Mouse (Mus musculus): Measurements from ENCODE around the gene St3gal4. TPM values are rescaled to one million over a fixed set of nuclear protein-coding genes. Genes with fewer than 3 reads are reported as not detected.

St3gal4 gene
- polyA plus RNA-seq, 1 experiment from 2014 or later, result 10.7 TPM

DNA sequence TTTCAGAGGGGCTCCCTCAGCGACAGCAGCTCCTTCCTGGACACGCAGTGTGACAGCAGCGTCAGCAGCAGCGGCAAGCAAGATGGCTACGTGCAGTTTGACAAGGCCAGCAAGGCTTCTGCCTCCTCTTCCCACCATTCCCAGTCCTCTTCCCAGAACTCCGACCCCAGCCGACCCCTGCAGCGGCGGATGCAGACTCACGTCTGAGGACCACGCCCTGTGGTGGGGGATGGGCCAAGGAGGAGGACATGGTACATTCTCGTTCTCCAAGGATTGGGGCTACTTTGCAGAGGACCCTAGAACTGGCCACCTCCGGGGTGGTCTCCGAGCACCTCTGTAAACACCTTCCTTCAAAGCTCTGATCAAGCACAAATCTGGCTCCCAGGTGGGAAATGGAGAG lies 84.0 kb downstream of the St3gal4 start:
- H3K27ac ChIP-seq (ENCODE audit: low read depth, low read length), result no peak overlapping the region
- no peak for DNase-seq (ENCODE audit: low spot score, missing footprints)

DNA sequence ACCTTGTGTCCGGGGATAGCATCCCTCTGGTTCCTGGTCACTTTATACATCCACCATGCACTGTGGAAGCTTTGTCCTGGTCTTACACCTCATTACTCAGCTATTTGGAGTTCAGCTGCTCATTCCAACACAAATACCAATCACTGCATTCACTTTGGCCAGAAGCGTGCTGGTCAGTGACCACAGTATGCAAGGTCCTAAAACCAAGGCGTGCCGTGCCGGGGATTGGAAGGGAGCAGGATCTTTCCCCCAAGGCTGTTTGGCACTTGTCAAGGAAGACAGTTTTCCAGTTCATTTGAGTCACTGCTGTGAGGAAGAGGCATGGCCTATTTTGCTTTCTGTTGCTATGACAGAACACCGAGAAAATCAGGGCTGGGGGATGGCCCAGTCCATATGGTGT lies 86.6 kb downstream of the St3gal4 start:
- no peaks in the 10 kb centered on the region for H3K4me1 ChIP-seq (ENCODE audit: control insufficient read depth, insufficient read depth, low read length)
- no peaks in the 10 kb centered on the region for H3K36me3 ChIP-seq (ENCODE audit: control insufficient read depth, insufficient read depth, low read length)
- whole genome bisulfite sequencing, result 77% methylated on average over 6 of the region's 6 CpGs
- DNase-seq (ENCODE audit: low spot score, missing footprints) (no peak), ATAC-seq (ENCODE audit: low FRiP score) (no peak)
- no peak overlapping the region for H3K4me2 ChIP-seq
- H3K9me3 ChIP-seq (ENCODE audit: control insufficient read depth, low read length), result no peaks in the 10 kb centered on the region
- H3K9ac ChIP-seq (ENCODE audit: low read length), result no peak overlapping the region
- H3K27ac ChIP-seq (ENCODE audit: low read depth, low read length), result no peak overlapping the region
- no peaks in the 10 kb centered on the region for H3K27me3 ChIP-seq (ENCODE audit: control insufficient read depth, insufficient read depth, low read length)
- H3K4me3 ChIP-seq (ENCODE audit: low read depth, low read length), result no peak overlapping the region

More for the DNA sequence above, 84.0 kb downstream of the St3gal4 start:
- WGBS, result 54% methylated on average over 14 of the region's 14 CpGs
- no peaks in the 10 kb centered on the region for H3K27me3 ChIP-seq (ENCODE audit: control insufficient read depth, insufficient read depth, low read length)
- no peak for ATAC-seq (ENCODE audit: low FRiP score)
- H3K9me3 ChIP-seq (ENCODE audit: control insufficient read depth, low read length), result no peaks in the 10 kb centered on the region
- H3K4me2 ChIP-seq, result no peak overlapping the region
- H3K9ac ChIP-seq (ENCODE audit: low read length), result no peak overlapping the region
- no peak overlapping the region for H3K4me3 ChIP-seq (ENCODE audit: low read depth, low read length)
- H3K4me1 ChIP-seq (ENCODE audit: control insufficient read depth, insufficient read depth, low read length), result no peaks in the 10 kb centered on the region
- no peaks in the 10 kb centered on the region for H3K36me3 ChIP-seq (ENCODE audit: control insufficient read depth, insufficient read depth, low read length)

DNA sequence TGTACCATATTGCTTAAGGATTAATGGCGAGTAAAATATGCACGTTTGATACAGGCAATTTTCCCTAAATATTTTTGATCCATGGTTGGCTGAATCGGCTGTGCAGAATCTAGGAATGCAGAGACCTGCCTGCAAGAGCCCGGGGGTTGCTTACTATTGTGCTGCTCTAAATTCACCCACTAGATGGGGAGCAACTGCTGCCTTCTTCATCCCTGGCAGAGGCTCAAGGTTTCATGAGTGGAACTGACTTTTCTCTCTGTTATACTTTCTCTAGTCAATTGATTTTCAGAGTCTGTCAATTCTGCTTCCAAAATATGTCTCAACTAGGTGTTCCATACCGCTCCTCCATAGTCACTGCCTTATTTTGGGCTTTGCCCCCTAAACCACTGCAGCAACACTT lies 88.2 kb downstream of the St3gal4 start:
- Histone ChIP-seq H3K27me3 (ENCODE audit: control insufficient read depth, insufficient read depth, low read length) (no peaks in the 10 kb centered on the region), H3K4me1 (ENCODE audit: control insufficient read depth, insufficient read depth, low read length) (no peaks in the 10 kb centered on the region), H3K27ac (ENCODE audit: low read depth, low read length) (no peak overlapping the region), H3K36me3 (ENCODE audit: control insufficient read depth, insufficient read depth, low read length) (no peaks in the 10 kb centered on the region), H3K4me2 (no peak overlapping the region), H3K4me3 (ENCODE audit: low read depth, low read length) (no peak overlapping the region), H3K9me3 (ENCODE audit: control insufficient read depth, low read length) (no peaks in the 10 kb centered on the region), H3K9ac (ENCODE audit: low read length) (no peak overlapping the region)
- no peak for ATAC-seq (ENCODE audit: low FRiP score)
- DNase-seq (ENCODE audit: low spot score, missing footprints), result no peak
- 83% methylated on average over 5 of the region's 5 CpGs for WGBS

DNA sequence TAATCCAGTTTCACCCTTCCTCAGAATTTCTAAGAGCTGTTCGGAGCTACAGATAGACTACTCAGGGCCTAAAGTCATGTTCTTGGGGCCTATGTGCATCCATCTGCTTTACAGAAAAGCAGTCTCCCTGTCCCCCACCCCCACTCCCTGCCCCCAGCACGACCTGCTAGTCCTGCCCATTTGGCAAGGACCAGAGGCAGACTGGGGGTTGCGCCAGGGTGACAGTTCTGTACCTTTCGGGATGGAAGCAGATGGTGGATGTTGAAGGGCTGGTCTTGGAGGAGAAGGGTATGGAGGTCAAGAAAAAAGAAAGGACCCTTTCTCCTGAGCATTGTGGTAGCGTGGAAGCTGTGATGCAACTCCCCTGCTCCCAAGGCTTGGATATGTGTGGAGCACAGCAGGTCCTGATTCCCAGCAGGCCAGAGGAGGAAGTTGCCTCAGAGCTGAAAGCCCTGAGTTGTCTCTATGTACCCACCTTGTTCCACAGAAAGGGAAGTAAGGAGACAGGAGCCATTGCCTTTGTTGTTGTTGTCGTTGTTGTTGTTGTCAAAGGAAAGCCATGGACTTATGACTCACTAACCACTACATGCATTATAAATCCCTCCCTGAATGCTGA lies 91.6 kb downstream of the St3gal4 start:
- H3K4me1 ChIP-seq (ENCODE audit: control insufficient read depth, insufficient read depth, low read length), result 0 out of 2 replicates have a peak, but pooled peaks cover 2% of the 10 kb centered on the region
- 0 out of 2 replicates have a peak, but pooled peaks cover 2% of the 10 kb centered on the region for H3K27me3 ChIP-seq (ENCODE audit: control insufficient read depth, insufficient read depth, low read length)
- H3K4me2 ChIP-seq, result no peak overlapping the region
- DNase-seq (ENCODE audit: low spot score, missing footprints), result no peak
- WGBS, result 86% methylated on average over 6 of the region's 6 CpGs
- H3K9ac ChIP-seq (ENCODE audit: low read length), result no peak overlapping the region
- H3K27ac ChIP-seq (ENCODE audit: low read depth, low read length), result no peak overlapping the region
- H3K9me3 ChIP-seq (ENCODE audit: control insufficient read depth, low read length), result no peaks in the 10 kb centered on the region
- H3K4me3 ChIP-seq (ENCODE audit: low read depth, low read length), result no peak overlapping the region
- no peak for ATAC-seq (ENCODE audit: low FRiP score)
- H3K36me3 ChIP-seq (ENCODE audit: control insufficient read depth, insufficient read depth, low read length), result no peaks in the 10 kb centered on the region

DNA sequence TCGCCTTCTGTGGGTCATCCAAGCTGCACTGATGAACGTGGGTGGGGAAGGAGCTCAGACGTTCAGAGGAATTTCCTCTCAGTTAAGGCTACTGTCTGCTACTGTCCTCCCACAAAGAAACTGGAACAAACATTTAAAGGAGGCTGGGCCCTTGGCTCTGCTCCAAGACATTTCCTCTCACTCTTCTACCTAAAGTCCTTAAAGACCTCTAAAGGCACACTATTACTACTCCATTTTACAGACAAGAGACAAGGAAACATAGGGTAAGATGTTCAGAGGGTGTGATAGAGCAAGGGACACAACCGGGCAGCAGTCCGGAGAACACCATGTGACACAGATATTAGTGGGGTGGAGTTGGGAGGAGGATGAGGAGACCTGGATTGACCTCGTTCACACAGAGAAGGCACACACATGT lies 92.2 kb downstream of the St3gal4 start:
- WGBS, result 73% methylated on average over 6 of the region's 6 CpGs
- H3K9me3 ChIP-seq (ENCODE audit: control insufficient read depth, low read length), result no peaks in the 10 kb centered on the region
- no peak overlapping the region for H3K4me2 ChIP-seq
- H3K27ac ChIP-seq (ENCODE audit: low read depth, low read length), result no peak overlapping the region
- H3K9ac ChIP-seq (ENCODE audit: low read length), result no peak overlapping the region
- no peak overlapping the region for H3K4me3 ChIP-seq (ENCODE audit: low read depth, low read length)
- 0 out of 2 replicates have a peak, but pooled peaks cover 2% of the 10 kb centered on the region for H3K27me3 ChIP-seq (ENCODE audit: control insufficient read depth, insufficient read depth, low read length)
- H3K4me1 ChIP-seq (ENCODE audit: control insufficient read depth, insufficient read depth, low read length), result 0 out of 2 replicates have a peak, but pooled peaks cover 2% of the 10 kb centered on the region
- DNase-seq (ENCODE audit: low spot score, missing footprints), result no peak
- ATAC-seq (ENCODE audit: low FRiP score), result no peak
- no peaks in the 10 kb centered on the region for H3K36me3 ChIP-seq (ENCODE audit: control insufficient read depth, insufficient read depth, low read length)

DNA sequence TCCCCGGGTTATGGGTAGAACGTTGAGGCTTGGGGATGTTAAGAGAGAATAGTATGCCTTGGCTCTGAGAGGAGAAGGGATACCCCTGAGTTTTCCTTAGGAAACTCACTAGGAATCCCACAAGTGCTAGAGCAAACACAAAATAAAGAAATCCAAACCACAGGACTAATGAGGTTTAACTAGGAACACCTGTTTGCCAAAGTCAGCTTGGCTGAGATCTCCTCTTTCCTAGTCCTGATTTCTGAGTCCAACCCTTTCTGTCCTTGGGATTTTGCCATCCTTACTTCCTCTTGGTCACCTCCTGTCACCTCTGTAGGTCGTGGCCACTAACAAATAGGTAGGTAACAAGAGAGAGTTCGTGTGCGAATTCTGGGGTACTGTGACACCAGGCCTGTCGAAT lies 92.8 kb downstream of the St3gal4 start:
- Histone ChIP-seq H3K9ac (ENCODE audit: low read length) (no peak overlapping the region), H3K4me2 (no peak overlapping the region), H3K27me3 (ENCODE audit: control insufficient read depth, insufficient read depth, low read length) (0 out of 2 replicates have a peak, but pooled peaks cover 2% of the 10 kb centered on the region), H3K4me1 (ENCODE audit: control insufficient read depth, insufficient read depth, low read length) (0 out of 2 replicates have a peak, but pooled peaks cover 2% of the 10 kb centered on the region), H3K27ac (ENCODE audit: low read depth, low read length) (no peak overlapping the region), H3K9me3 (ENCODE audit: control insufficient read depth, low read length) (no peaks in the 10 kb centered on the region), H3K4me3 (ENCODE audit: low read depth, low read length) (no peak overlapping the region), H3K36me3 (ENCODE audit: control insufficient read depth, insufficient read depth, low read length) (no peaks in the 10 kb centered on the region)
- no peak for DNase-seq (ENCODE audit: low spot score, missing footprints)
- WGBS, result 81% methylated on average over 6 of the region's 6 CpGs
- no peak for ATAC-seq (ENCODE audit: low FRiP score)

DNA sequence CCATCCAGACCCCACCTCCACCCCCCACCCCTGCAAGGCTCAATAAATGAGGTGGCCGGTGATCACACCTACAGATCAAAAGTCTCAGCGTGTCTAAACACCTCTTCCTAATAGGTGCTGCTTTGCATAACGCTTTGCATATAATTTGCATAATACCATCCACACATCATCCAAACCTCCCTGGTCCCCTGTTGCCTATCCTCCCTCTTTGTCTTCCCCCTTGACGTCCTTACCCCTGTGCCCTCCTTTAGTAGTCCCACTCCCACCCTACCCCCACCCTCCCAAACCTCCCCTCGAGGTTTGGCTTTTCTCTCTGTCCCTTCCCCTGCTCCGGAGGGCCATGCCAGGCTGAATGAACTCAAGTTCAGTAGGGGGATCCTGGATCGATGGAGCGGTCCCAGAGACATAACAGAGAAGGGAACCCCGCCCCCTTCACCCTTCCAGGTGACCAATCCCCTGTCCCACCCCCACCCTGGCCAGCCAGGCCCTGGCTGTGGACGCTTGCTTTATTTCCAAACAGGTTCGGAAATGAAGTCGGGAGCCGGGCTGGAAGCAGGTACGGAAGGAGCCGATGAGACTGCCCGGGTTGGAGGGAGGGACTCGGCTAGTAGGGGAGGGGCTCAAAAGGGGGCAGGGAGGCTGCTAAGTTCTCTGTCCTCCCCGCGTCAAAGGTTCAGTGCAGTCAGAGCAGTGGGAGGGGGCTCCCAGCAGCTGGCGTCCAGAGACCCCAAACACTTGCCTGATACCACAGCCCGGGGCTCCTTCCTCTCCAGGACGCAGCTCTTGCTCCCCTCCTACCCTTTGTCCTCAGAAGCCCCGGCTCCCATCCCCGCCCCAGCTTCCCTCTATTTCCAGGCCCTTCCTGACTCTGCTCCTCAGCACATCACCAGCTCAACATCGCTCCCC lies 94.2 kb downstream of the St3gal4 start:
- 0 out of 2 replicates have a peak, but pooled peaks cover 2% of the 10 kb centered on the region for H3K4me1 ChIP-seq (ENCODE audit: control insufficient read depth, insufficient read depth, low read length)
- ATAC-seq (ENCODE audit: low FRiP score), result peak; percentile 73
- H3K4me2 ChIP-seq, result peak overlapping the region; percentile 68
- WGBS, result 2% methylated on average over 23 of the region's 25 CpGs
- peak overlapping the region; percentile 62 for H3K9ac ChIP-seq (ENCODE audit: low read length)
- DNase-seq (ENCODE audit: low spot score, missing footprints), result peak; percentile 93
- 0 out of 2 replicates have a peak, but pooled peaks cover 2% of the 10 kb centered on the region for H3K27me3 ChIP-seq (ENCODE audit: control insufficient read depth, insufficient read depth, low read length)
- H3K36me3 ChIP-seq (ENCODE audit: control insufficient read depth, insufficient read depth, low read length), result no peaks in the 10 kb centered on the region
- H3K27ac ChIP-seq (ENCODE audit: low read depth, low read length), result no peak overlapping the region
- no peaks in the 10 kb centered on the region for H3K9me3 ChIP-seq (ENCODE audit: control insufficient read depth, low read length)
- peak overlapping the region; percentile 32 for H3K4me3 ChIP-seq (ENCODE audit: low read depth, low read length)

DNA sequence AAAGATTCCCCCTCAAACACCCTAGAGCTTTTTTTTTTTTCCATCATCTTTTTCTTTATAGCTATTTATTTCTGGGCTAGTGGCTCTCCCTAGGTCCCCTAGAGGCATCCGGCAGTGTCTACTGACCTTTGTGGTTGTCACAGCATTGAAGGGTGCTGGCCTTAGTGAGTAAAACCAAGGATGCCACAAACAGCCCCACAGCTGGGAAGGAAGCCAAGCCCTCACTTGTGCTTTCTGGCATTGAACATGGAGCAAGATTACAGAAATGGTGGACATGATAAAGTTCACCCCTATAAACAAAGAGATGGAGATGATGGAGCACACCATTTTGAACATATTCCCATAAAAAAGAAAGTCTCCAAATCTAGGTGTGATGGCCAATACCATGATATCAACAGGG lies 97.3 kb downstream of the St3gal4 start:
- WGBS, result 90% methylated on average over 1 of the region's 1 CpGs
- no peak for DNase-seq (ENCODE audit: low spot score, missing footprints)
- Histone ChIP-seq H3K4me1 (ENCODE audit: control insufficient read depth, insufficient read depth, low read length) (0 out of 2 replicates have a peak, but pooled peaks cover 2% of the 10 kb centered on the region), H3K27me3 (ENCODE audit: control insufficient read depth, insufficient read depth, low read length) (0 out of 2 replicates have a peak, but pooled peaks cover 2% of the 10 kb centered on the region), H3K4me3 (ENCODE audit: low read depth, low read length) (no peak overlapping the region), H3K9ac (ENCODE audit: low read length) (no peak overlapping the region), H3K4me2 (no peak overlapping the region), H3K27ac (ENCODE audit: low read depth, low read length) (no peak overlapping the region), H3K9me3 (ENCODE audit: control insufficient read depth, low read length) (no peaks in the 10 kb centered on the region), H3K36me3 (ENCODE audit: control insufficient read depth, insufficient read depth, low read length) (no peaks in the 10 kb centered on the region)
- ATAC-seq (ENCODE audit: low FRiP score), result no peak
